Mouse (Mus musculus): ENCODE data around the gene Sprr4. TPM values are rescaled to one million over a fixed set of nuclear protein-coding genes. Genes with fewer than 3 reads are reported as not detected.

The Sprr4 gene
- not detected in 2 replicates for polyA plus RNA-seq (2015; fragmentation: Nextera tagmentation; extraction: Ambion mirVana)

GRCm38 (mm10) chr3:92500393-92500792, at the start of gene Sprr4:
Gene Sprr4, minus strand, starts transcription at chr3:92500493.

GRCm38 (mm10) chr3:92534411-92534810, 34.1 kb upstream of the Sprr4 start, which contains the start of gene 2310046K23Rik:
Gene 2310046K23Rik, minus strand, starts transcription at chr3:92534511.

GRCm38 (mm10) chr3:92485863-92486262, 14.4 kb downstream of the Sprr4 start, which contains the start of gene Sprr1a:
Gene Sprr1a, minus strand, starts transcription at chr3:92485895.

GRCm38 (mm10) chr3:92458620-92459019, 41.7 kb downstream of the Sprr4 start, which contains the start of gene Sprr3:
Gene Sprr3, minus strand, starts transcription at chr3:92458720.

Other genes with a start within 250 kb of the Sprr4 start
- 0.76 TPM in 1 of 2 replicates, not detected in the other for gene Sprr2a3, start 215.1 kb downstream of the Sprr4 start, polyA plus RNA-seq (2015; fragmentation: Nextera tagmentation; extraction: Ambion mirVana)
- not detected in 2 replicates for gene Sprr2b, start 183.9 kb downstream of the Sprr4 start, polyA plus RNA-seq (2015; fragmentation: Nextera tagmentation; extraction: Ambion mirVana)
- 1.0 TPM in 1 of 2 replicates, not detected in the other for gene Sprr2d, start 161.4 kb downstream of the Sprr4 start, polyA plus RNA-seq (2015; fragmentation: Nextera tagmentation; extraction: Ambion mirVana)
- not detected in 2 replicates for gene Sprr2e, start 148.3 kb downstream of the Sprr4 start, polyA plus RNA-seq (2015; fragmentation: Nextera tagmentation; extraction: Ambion mirVana)
- not detected in 2 replicates for gene Sprr2f, start 135.3 kb downstream of the Sprr4 start, polyA plus RNA-seq (2015; fragmentation: Nextera tagmentation; extraction: Ambion mirVana)
- gene Sprr2h, start 114.8 kb downstream of the Sprr4 start, polyA plus RNA-seq (2015; fragmentation: Nextera tagmentation; extraction: Ambion mirVana), result 0.84 TPM in 1 of 2 replicates, not detected in the other
- not detected in 2 replicates for gene Sprr2i, start 92.5 kb downstream of the Sprr4 start, polyA plus RNA-seq (2015; fragmentation: Nextera tagmentation; extraction: Ambion mirVana)
- gene Sprr2j-ps, start 82.4 kb downstream of the Sprr4 start, polyA plus RNA-seq (2015; fragmentation: Nextera tagmentation; extraction: Ambion mirVana), result not detected in 2 replicates
- gene Gm9774, start 71.1 kb downstream of the Sprr4 start, polyA plus RNA-seq (2015; fragmentation: Nextera tagmentation; extraction: Ambion mirVana), result 8.4 and 11.3 TPM in 2 replicates
- not detected in 2 replicates for gene Sprr2k, start 67.9 kb downstream of the Sprr4 start, polyA plus RNA-seq (2015; fragmentation: Nextera tagmentation; extraction: Ambion mirVana)
- gene Sprr1b, start 61.7 kb downstream of the Sprr4 start, polyA plus RNA-seq (2015; fragmentation: Nextera tagmentation; extraction: Ambion mirVana), result 2.6 TPM in 1 of 2 replicates, not detected in the other
- not detected in 2 replicates for gene Sprr3, start 41.8 kb downstream of the Sprr4 start, polyA plus RNA-seq (2015; fragmentation: Nextera tagmentation; extraction: Ambion mirVana)
- not detected in 2 replicates for gene Sprr1a, start 14.6 kb downstream of the Sprr4 start, polyA plus RNA-seq (2015; fragmentation: Nextera tagmentation; extraction: Ambion mirVana)
- not detected in 2 replicates for gene 2310046K23Rik, start 34.0 kb upstream of the Sprr4 start, polyA plus RNA-seq (2015; fragmentation: Nextera tagmentation; extraction: Ambion mirVana)
- 4.4 TPM in 1 of 2 replicates, not detected in the other for gene Ivl, start 73.2 kb upstream of the Sprr4 start, polyA plus RNA-seq (2015; fragmentation: Nextera tagmentation; extraction: Ambion mirVana)
- not detected in 2 replicates for gene Smcp, start 88.5 kb upstream of the Sprr4 start, polyA plus RNA-seq (2015; fragmentation: Nextera tagmentation; extraction: Ambion mirVana)
- gene 2210017I01Rik, start 107.0 kb upstream of the Sprr4 start, polyA plus RNA-seq (2015; fragmentation: Nextera tagmentation; extraction: Ambion mirVana), result not detected in 2 replicates
- gene Lce6a, start 121.2 kb upstream of the Sprr4 start, polyA plus RNA-seq (2015; fragmentation: Nextera tagmentation; extraction: Ambion mirVana), result 3.9 TPM in 1 of 2 replicates, not detected in the other
- gene Lce1a1, start 147.8 kb upstream of the Sprr4 start, polyA plus RNA-seq (2015; fragmentation: Nextera tagmentation; extraction: Ambion mirVana), result 10.0 TPM in 1 of 2 replicates, not detected in the other
- gene Lce1b, start 156.4 kb upstream of the Sprr4 start, polyA plus RNA-seq (2015; fragmentation: Nextera tagmentation; extraction: Ambion mirVana), result 4.4 TPM in 1 of 2 replicates, not detected in the other
- gene Lce1a2, start 169.8 kb upstream of the Sprr4 start, polyA plus RNA-seq (2015; fragmentation: Nextera tagmentation; extraction: Ambion mirVana), result 22.2 TPM in 1 of 2 replicates, not detected in the other
- 19.1 TPM in 1 of 2 replicates, not detected in the other for gene Lce1c, start 178.8 kb upstream of the Sprr4 start, polyA plus RNA-seq (2015; fragmentation: Nextera tagmentation; extraction: Ambion mirVana)
- 4.5 TPM in 1 of 2 replicates, not detected in the other for gene Lce1d, start 186.7 kb upstream of the Sprr4 start, polyA plus RNA-seq (2015; fragmentation: Nextera tagmentation; extraction: Ambion mirVana)
- 9.5 TPM in 1 of 2 replicates, not detected in the other for gene Lce1e, start 208.6 kb upstream of the Sprr4 start, polyA plus RNA-seq (2015; fragmentation: Nextera tagmentation; extraction: Ambion mirVana)
- 9.6 TPM in 1 of 2 replicates, not detected in the other for gene Lce1f, start 219.9 kb upstream of the Sprr4 start, polyA plus RNA-seq (2015; fragmentation: Nextera tagmentation; extraction: Ambion mirVana)
- not detected in 2 replicates for gene Gm38119, start 238.6 kb upstream of the Sprr4 start, polyA plus RNA-seq (2015; fragmentation: Nextera tagmentation; extraction: Ambion mirVana)

All from skeletal muscle tissue, postnatal 0 days (tissue).